Mouse (Mus musculus): ENCODE results near the gene Son.
A peak's percentile ranks its signal among the peaks of the same experiment; 100 is the strongest.

The Son gene

DNA sequence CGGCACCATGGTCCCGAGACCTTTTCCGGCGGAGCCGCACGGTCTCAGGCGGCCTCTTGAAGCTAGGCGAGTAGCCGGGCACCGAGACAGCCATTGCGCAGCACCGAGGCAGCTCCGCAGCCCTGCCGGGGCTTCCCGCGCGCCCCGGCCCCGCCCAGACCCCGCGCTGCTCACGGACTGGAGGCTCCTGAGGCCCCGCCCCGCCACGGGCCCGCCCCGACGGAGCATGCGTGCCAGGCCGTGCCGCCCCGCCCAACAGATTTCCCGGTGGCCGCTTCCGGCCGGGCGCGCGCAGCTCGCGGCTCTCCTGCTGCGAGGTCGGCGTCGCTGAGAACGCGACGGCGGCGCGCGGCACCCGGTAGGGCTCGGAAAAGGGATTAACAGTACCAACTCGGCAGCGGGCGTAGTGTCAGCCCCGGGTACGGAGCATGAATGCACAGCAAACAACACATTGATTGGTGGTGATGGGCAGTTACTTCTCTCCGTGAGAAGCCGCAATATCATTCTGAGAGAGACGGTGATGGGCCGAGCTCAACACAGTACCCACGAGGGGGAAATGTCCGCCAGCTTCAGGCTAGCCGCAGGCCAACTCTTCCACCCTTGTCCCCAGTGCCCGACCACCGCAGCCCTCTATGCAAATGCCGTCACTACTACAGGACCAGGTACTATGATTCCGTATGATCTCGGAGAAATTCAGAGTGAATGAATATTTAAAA, 41.5 kb downstream of the Son start, which contains the start of gene Donson:
Gene Donson, minus strand, starts transcription at position 152 of the 716 bp plus-strand sequence.
- DNase-seq = peak; percentile 89

GRCm38 (mm10) chr16:91689791-91690190, 42.5 kb downstream of the Son start:
- no peak for DNase-seq

GRCm38 (mm10) chr16:91694455-91695084, 47.3 kb downstream of the Son start:
- DNase-seq = peak; percentile 74

DNA sequence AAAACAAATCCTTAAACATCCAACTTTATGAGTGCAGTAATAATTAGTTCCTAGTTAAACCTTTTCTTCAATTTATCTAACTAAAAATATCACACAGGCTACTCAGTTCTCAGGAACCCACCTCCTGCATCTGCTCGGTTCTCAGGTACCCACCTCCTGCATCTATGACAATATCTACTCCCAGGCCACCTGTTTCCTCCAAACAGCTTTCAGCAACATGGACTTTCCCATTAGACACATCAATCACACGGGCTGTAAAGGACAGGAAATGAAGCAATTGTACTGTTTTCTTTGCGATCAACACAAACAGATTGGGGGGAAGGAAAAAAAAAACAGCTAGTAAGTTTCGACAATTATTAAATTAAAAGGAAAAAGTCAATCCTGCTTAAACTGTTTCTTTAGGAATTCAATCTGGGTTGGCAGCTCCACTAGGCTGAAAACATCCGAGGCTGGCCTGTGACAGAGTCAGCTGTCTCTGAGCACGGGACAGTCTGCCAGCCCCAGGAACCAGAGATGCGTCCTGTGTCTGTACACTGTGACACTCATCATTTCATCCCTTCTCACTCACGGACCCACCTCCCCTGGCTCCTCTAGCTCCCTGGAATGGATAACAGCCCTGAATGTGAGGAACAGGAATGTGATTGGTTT, 47.9 kb downstream of the Son start:
- peak; percentile 30 for DNase-seq

DNA sequence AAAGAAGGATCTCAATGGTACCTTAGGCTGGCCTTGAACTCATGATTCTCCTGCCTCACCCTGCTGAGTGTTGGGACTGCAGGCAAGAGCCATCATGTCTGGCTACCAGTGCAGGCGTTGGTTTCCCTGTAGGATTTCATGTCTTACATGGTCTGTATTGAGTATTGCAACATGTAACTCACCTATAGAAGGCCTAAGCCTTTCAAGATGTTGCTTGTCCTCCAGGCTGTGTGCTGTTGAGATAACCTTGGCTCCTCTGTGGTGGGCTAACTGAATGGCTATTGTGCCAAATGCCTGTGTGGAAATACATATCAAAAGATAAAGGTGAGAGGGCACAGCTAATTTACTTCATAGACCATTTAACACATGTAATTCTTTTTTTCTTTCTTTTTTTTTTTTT, 51.7 kb downstream of the Son start:
- no peak for DNase-seq

DNA sequence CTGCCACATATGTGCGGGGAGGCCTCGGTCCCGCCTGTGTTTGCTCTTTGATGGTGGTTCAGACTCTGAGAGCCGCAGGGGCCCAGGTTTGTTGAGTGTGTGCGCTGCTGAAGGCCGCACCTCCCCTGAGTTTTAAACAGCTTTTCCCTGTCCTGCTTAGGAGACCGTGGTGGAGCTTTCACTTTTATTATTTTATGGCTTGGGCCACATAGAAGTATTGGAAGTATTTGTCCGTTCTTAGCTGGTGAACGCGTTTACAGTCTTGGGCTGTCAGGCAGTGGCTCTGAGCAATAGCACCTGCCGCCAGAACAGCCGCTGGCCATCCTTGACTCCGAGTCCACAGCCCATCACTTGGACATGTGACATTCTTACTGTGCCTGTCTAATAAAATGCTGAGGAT, 54.6 kb downstream of the Son start:
- DNase-seq = no peak

- DNase-seq = no peak
Measured at GRCm38 (mm10) chr16:91702771-91703188, 55.5 kb downstream of the Son start.

DNA sequence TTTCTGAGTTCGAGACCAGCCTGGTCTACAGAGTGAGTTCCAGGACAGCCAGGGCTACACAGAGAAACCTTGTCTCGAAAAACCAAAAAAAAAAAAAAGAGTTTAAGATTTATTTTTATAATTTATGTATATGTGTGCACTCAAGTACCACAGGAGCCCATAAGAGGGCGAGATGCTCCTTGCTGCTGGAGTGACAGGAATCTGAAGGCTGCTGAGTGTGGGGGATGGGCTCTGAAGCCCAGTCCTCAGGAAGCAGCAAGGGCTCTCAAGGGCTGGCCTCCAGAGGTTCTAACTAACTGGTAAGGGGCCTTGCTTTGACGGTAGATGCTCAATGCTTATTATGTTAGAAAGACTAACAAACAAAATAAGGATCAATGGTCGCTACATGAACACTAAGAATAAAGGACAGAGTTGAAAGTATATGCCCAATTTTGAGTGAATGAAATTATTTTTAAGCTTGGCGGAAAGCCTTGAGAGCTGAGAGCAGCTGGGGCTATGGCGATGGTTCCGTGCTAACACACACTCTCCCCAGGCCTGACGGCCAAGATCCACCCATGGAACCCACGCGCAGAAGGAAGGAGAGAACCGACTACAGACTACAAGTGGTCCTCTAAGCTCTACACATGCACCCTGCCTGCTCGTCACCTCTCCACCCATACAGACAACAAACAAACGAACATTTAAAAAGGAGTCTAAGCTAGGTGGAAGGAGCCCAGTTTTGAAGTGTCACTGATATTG, 57.5 kb downstream of the Son start:
- no peak for DNase-seq

GRCm38 (mm10) chr16:91710241-91710640, 62.9 kb downstream of the Son start:
- no peak for DNase-seq

- no peak for DNase-seq
Measured at GRCm38 (mm10) chr16:91716927-91717349, 69.6 kb downstream of the Son start.

- DNase-seq = no peak
Measured at GRCm38 (mm10) chr16:91717399-91717798, 70.1 kb downstream of the Son start.

- DNase-seq = peak; percentile 77
Measured at GRCm38 (mm10) chr16:91724247-91724646, 76.9 kb downstream of the Son start.

- DNase-seq = peak; percentile 27
Measured at GRCm38 (mm10) chr16:91727433-91727832, 80.1 kb downstream of the Son start.

DNA sequence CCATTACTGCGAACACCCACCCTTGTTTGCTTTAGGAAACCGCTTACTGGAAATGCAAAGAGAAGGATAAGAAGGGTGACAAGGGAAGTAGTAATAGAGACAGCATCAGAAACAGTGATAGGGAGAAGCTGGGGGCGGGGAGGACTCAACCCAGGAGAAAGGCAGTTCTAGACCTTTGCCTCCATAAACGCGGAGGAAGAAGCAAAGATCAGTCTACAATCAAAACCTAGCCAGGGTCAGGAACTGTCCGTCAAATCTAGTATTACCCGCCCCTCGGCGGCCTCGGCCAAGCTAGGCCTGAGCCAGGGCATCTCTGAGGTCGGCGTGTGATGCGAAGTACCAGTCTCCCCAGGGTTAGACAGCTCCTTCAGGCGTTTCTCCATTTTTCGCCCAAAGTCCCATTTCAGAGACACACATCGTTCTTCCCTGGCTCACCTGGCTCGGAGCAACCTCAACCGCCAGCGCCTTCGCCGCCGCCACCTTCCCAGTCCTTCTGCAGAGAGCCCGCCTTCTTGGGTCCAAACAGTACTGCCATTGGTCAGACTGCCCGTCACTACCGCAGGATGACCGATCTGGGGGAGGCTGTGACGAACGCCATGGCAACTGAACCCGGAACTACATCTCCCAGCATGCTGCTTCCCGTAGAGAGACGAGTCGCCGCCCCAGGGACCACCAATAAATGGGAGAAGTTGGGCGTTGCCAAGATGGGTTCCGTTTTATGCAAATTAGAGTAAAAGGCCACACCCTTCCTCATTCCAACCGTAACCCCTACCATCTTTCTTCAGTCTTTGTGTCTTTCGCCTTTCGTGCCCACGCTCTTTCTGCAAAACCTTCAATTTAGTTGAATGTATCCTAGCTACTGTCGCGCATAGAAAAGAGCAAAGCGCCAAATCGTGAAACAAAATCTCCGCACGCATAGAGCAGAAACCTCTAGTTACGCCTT, 81.1 kb downstream of the Son start, which contains the start of gene Cryzl1:
Gene Cryzl1, minus strand, starts transcription at position 853 of the 943 bp plus-strand sequence.
- DNase-seq = peak; percentile 100
